Mouse (Mus musculus) gastrocnemius, adult 2 months (tissue): ENCODE results near the gene Adam33. TPM values are rescaled to one million over a fixed set of nuclear protein-coding genes. Genes with fewer than 3 reads are reported as not detected.

Source experiments
- DNase-seq: peaks from one replicate; pipeline ENCODE4 v3.0.0; 2022
- H3K27ac ChIP-seq: fragments of 200-600 bp; 2 replicates; pipeline ENCODE4 v1.8.1; 2022; ENCODE audit warnings: mild to moderate bottlenecking
- H3K4me3 ChIP-seq: fragments of 200-600 bp; 2 replicates; pipeline ENCODE4 v1.8.1; 2022; ENCODE audit warnings: mild to moderate bottlenecking, moderate library complexity
- CTCF ChIP-seq: fragments of 200-600 bp; IDR thresholded peaks from 2 replicates; pipeline ENCODE4 v1.8.1; 2022; ENCODE audit warnings: antibody characterized with exemption, mild to moderate bottlenecking, moderate library complexity
- intact Hi-C: fragments of 180-260 bp; cut with DNase I; formaldehyde crosslinking; loops from one replicate; pipeline ENCODE4 v1.15.1; 2025
- total RNA-seq, 2 experiments: library from RNA; stranded (reverse); gene quantifications; 2 replicates each; pipeline ENCODE4 v1.2.3; 2021

The Adam33 gene
- total RNA-seq, 2 experiments from 2014 or later, result 2.5 TPM

DNA sequence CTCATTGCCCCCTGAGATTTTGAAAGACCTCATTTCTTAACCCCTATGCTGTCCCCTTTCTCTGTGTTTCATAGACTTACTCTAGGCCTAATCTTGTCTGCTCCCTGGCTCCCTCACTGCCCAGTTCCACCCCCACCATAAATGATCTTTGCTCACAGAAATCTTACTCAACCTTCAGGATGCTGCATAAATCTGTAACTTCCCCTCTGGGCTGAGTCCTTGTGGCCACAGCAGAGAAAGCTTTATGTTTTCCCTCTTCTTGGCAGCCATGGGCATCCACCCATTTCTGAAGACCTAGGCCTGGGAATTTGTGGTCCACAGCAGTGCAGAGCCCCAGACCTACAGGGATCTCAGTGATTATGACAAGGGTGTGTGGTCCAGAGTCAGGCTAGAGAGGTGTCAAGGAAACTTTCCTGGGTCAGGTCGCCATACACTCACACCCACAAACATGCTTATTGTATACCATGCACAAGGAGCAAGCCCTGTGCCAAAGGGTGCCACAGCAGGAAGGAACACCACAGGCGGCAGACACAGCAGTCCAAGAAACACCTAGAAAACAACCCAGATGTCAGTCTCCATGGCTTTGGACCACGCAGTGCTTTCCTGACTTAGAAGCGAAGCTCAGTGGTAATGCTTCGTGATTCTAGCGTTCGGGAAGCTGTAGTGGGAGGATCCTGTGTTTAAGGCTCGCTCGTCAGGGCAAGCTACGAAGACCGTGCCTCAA lies 23.2 kb upstream of the Adam33 start, which contains the start of gene Siglec1:
Gene Siglec1, minus strand, starts transcription at position 99 of the 724 bp plus-strand sequence.
- intact Hi-C loops, result no loop called here
- DNase-seq, result no peak
- Histone ChIP-seq H3K4me3 (peak within 1 kb of the TSS; percentile 39), H3K27ac (peak within 1 kb of the TSS; percentile 38)
- no peak for TF ChIP-seq CTCF

DNA sequence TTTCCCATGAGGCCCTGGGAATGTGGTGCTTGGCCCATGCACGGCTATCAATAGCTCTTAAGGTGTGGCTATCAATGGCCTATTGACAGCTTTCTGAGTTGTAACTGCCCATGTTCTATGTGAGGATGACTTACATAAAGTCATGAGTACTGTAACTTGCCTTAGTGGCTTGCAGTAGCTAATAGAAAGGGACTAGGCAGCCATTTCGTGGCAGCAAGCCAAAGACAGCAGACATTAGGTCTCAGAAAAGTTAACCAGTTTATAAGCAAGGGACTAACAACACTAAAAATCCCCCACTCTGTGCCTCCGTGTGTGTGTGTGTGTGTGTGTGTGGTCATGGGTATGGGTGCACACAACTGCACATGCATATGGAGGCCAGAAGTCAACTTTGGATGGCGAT lies 20.6 kb upstream of the Adam33 start:
- TF ChIP-seq CTCF, result no peak
- no peak for DNase-seq
- no peak overlapping the region for H3K4me3 ChIP-seq
- no peak overlapping the region for H3K27ac ChIP-seq
- intact Hi-C loops, result no loop called here

- intact Hi-C loops, result no loop called here
- Histone ChIP-seq H3K4me3 (no peak overlapping the region), H3K27ac (no peak overlapping the region)
- DNase-seq, result no peak
- TF ChIP-seq CTCF, result no peak
Observed at GRCm38 (mm10) chr2:131080507-131080906, 16.9 kb upstream of the Adam33 start.

DNA sequence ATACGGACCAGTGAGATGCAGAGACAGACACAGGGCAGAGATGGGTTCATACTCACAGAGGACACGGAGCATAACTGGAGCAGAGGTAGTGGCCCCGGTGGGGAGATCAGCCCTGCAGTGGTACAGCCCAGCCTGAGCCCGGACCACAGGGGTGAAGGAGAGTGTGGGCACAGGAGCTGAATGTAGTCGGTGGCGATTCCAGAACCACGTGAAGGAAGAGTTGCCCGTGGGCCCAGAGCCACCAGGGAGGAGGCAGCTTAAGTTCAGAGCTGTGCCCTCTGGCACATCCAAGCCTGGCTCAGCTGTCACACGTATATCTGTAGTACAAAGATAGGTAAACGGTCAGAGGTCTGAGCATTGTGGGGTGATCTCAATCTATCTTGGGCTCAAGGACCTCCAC lies 8.9 kb upstream of the Adam33 start:
- intact Hi-C loops, result no loop called here
- Histone ChIP-seq H3K4me3 (no peak overlapping the region), H3K27ac (no peak overlapping the region)
- TF ChIP-seq CTCF, result no peak
- peak; percentile 15 for DNase-seq

DNA sequence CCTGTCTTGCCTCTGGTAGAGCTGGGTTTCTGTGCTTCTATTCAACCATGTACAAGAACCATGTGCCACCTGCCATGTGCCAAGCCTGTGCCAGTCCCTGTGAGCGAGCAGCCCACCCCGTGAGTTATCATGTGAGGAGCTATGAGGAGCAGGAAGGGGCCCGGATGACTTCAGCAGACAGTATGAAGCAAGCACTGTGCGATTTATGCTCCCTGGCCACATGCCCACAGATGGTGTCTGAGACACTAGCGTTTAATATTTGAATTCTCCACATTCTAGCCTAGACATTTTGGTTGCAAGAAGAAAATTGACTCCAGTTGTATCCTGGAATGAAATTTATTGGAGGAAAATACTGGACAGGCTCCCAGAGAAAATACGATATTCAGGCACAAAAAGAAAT lies 3.9 kb upstream of the Adam33 start:
- Histone ChIP-seq H3K27ac (no peak overlapping the region), H3K4me3 (no peak overlapping the region)
- peak; percentile 44 for DNase-seq
- no peak for TF ChIP-seq CTCF
- intact Hi-C loops, result no loop called here

DNA sequence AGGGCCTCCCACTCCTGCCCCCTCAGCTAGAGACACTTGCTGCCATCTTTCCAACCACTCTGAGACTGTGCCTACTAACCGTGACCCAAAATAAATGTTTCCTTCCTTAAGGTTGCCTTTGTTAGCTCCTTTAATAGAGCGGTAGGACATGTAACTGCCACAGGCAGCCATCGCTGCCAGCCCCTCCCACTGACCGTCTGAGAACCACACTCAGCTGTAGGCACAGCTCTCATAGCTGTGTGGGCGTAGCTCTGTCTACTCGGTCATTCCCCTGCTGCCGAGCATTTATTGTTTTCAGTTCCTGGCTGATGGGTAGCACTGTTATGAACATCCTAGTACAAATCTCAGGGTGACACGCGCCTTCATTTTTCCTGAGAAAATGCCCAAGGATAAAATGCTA lies 2.7 kb upstream of the Adam33 start:
- Histone ChIP-seq H3K4me3 (no peak overlapping the region), H3K27ac (no peak overlapping the region)
- no peak for DNase-seq
- intact Hi-C loops, result no loop called here
- no peak for TF ChIP-seq CTCF

DNA sequence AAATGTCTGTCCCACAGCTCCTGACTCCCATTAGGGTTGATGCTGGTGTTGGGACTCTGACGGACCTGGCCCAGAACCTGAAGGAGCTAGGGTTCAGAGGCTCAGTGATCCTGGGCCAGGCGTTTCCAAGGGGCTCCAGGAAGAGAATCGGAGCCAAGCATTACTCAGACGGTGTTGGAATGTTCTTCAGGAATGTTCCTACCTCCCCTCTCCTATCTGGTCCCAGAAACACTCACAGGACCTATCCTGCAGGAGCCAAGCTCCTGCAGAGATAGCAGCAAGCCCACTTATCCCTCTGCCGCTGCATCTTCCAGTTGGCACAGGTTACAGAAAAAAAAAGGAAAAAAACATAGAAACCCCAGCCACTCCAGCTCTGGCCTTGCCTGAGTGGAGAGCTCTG lies 2.0 kb downstream of the Adam33 start:
- Histone ChIP-seq H3K4me3 (peak overlapping the region; percentile 62), H3K27ac (peak overlapping the region; percentile 79)
- TF ChIP-seq CTCF, result no peak
- no peak for DNase-seq
- intact Hi-C loops, result no loop called here

GRCm38 (mm10) chr2:131060784-131061183 lies 2.8 kb downstream of the Adam33 start:
- peak overlapping the region; percentile 40 for H3K4me3 ChIP-seq
- H3K27ac ChIP-seq, result peak overlapping the region; percentile 79
- no peak for DNase-seq
- no peak for TF ChIP-seq CTCF
- intact Hi-C loops, result no loop called here

GRCm38 (mm10) chr2:131059781-131060540 lies 3.7 kb downstream of the Adam33 start:
- DNase-seq, result peak; percentile 69
- Histone ChIP-seq H3K27ac (peak overlapping the region; percentile 66), H3K4me3 (peak overlapping the region; percentile 23)
- TF ChIP-seq CTCF, result no peak
- intact Hi-C loops, result no loop called here

- DNase-seq, result peak; percentile 86
- peak overlapping the region; percentile 66 for H3K27ac ChIP-seq
- peak overlapping the region; percentile 17 for H3K4me3 ChIP-seq
- TF ChIP-seq CTCF, result no peak
- intact Hi-C loops, result no loop called here
Observed at GRCm38 (mm10) chr2:131059377-131059776, 4.2 kb downstream of the Adam33 start.

GRCm38 (mm10) chr2:131058672-131059071 lies 4.9 kb downstream of the Adam33 start:
- no peak for DNase-seq
- H3K27ac ChIP-seq, result peak overlapping the region; percentile 66
- H3K4me3 ChIP-seq, result no peak overlapping the region
- no peak for TF ChIP-seq CTCF
- intact Hi-C loops, result no loop called here

DNA sequence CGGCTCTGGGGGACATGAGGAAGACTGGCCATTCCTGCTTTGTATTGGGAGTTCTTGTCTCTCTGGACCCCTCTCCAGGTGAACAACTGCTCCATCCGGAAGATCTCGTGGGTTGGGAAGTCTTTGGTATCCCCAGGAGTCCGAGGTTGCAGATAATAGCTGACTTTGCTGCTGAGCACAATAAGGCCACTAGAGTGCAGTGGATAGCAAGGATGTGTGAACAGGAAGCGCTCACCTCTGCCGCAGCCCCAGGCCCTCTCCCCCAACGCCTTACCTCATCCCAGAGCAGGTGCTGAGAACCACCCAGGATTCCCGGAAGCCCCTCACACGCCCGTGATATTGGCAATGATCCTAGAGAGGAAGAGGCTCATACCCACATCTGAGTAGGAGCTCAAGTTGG lies 7.4 kb downstream of the Adam33 start:
- TF ChIP-seq CTCF, result peak; percentile 40
- no peak for DNase-seq
- intact Hi-C loops, result no loop called here
- H3K4me3 ChIP-seq, result no peak overlapping the region; the same call in 1 of the 2 replicates
- no peak overlapping the region for H3K27ac ChIP-seq

DNA sequence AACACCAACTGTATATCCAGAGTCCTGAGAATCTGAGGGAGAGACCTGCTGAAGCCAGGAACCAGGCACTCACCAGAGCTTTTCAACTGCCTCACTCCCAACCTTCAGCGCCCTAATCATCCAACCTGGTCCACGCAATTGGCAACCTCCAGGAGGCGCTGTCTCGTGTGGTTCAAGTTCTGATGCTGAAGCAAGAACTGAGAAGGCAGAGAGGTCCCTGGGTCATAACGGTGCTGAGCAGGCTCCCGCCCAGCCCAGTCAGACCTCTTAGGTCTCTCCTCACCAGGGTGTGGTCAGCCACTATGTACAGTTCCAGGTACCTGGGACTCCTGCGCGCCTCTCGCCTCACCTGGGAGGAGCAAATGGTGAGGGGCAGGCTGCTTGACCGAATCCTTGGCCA lies 8.0 kb downstream of the Adam33 start:
- Histone ChIP-seq H3K4me3 (peak overlapping the region; percentile 17; the same call in 1 of the 2 replicates), H3K27ac (no peak overlapping the region)
- DNase-seq, result peak; percentile 57
- peak; percentile 65 for TF ChIP-seq CTCF
- intact Hi-C loops, result no loop called here
